Mouse (Mus musculus): ENCODE measurements around the gene Zfp747. TPM values are rescaled to one million over a fixed set of nuclear protein-coding genes. Genes with fewer than 3 reads are reported as not detected.
"Not testable (repeated sequence)": the region's sequence is repeated elsewhere in the genome, so short reads cannot be mapped to it uniquely, and the experiment has no call there.

Gene Zfp747
- 9.0 and 10.2 TPM in 2 replicates for polyA plus RNA-seq (2016; fragmentation: Nextera tagmentation; extraction: Ambion mirVana)

DNA sequence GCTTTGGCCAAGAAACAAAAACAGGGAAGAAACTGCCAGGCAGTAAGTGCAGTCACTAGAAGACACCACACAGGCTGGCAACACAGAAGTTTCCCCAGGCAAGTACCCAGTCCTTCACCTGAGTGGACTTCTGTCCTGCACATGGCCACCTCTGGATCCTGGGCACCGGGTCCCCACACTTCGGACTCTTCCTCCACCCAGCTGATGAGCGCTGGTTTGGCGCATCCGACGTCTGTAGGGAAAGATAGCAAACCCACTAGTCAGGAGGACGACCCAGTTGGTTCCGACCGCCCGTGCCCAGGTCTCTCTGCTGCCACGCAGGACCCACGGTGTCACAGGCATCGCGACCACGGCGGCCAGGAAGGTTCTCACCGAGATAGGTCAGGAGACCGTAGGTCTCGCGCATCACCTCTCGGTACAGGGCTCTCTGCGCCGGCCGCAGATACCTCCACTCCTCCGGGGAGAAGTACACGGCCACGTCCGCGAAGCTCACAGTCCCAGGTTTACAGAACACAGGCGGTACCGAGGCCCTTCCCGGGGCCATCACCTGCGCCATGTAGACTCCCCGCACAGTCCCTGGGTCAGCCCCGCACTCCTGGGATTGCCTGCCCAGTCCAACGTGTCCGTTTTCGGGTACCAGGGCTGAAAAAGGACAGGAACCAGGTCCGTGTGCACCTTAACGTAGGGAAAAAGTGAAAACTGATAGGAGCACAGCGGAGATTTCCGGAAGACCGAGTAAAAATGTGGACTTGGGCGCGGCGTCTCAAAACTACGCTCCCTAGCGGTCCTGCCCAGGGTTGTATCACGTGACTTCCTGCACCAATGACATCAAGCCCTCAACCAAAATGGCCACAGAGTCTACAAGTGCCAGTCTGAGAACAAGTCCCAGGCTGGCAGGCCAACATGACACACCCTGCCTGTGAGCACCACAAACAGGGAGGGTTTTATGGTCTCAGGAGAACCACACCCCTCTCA is at the start of gene Zfp747:
TSS of gene Zfp747 (minus strand) at position 780 of the 975 bp plus-strand sequence.
- peak within 1 kb of the TSS; percentile 77 for H3K4me3 ChIP-seq
- peak within 1 kb of the TSS; percentile 73 for H3K4me2 ChIP-seq (replicated peaks)
- peaks cover 13% of the 10 kb centered on the region for H3K36me3 ChIP-seq
- not testable (repeated sequence) for H3K4me1 ChIP-seq; H3K27me3 ChIP-seq; H3K27ac ChIP-seq (replicated peaks); H3K9me3 ChIP-seq
- peak within 1 kb of the TSS; percentile 77 for H3K9ac ChIP-seq (replicated peaks)
- 2% methylated on average over 49 of the region's 49 CpGs for WGBS
- peak; percentile 92 for ATAC-seq (ENCODE audit: low FRiP score, low read depth)

DNA sequence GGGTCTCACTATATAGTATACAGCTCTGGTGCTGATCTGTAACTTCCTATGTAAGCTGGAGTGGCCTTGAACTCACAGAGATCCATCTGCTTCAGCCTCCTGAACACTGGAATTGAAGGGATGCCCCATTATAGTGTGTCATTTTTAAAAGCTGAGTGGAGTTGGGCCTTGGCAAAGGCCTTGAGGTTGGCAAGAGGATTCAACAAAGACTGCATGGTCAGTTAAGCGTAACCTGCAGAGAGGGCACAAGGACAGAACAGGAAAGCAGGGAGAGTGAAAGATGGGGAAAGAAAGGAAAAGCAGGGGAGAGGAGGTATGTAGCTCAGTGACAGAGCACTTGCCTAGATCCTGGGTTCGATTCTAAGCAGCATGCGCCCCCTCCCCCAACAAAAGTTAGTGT is 49.4 kb upstream of the Zfp747 start:
- no peak overlapping the region for H3K4me3 ChIP-seq
- no peaks in the 10 kb centered on the region for H3K36me3 ChIP-seq
- H3K4me2 ChIP-seq (replicated peaks), result no peak overlapping the region
- no peaks in the 10 kb centered on the region for H3K9me3 ChIP-seq
- H3K27me3 ChIP-seq, result peaks cover 22% of the 10 kb centered on the region
- H3K4me1 ChIP-seq, result peaks cover 14% of the 10 kb centered on the region
- H3K9ac ChIP-seq (replicated peaks), result no peak overlapping the region
- no peak overlapping the region for H3K27ac ChIP-seq (replicated peaks)
- no peak for ATAC-seq (ENCODE audit: low FRiP score, low read depth)
- WGBS, result 88% methylated on average over 3 of the region's 3 CpGs

DNA sequence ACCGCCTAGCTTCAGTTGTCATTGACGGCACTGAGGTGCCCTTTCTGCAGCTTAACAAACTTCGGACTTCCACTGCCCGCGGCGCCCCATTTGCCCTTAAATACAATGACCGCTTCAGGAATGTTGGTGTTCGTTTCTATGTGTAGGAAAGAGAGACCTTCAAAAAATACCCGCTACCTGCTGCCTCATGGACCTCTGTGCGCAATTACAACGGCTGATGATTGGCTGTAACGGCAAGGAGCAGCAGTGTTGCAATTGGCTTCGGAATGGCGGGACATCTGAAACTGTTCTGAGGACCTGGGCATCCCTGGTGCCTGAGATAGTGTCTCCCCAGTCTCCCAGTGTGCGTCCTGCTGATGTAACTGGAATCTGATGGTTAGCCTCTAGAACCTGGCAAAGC is 46.4 kb upstream of the Zfp747 start:
- 0 out of 2 replicates have a peak overlapping the region, but pooled peaks have one; percentile 69 for H3K27ac ChIP-seq (replicated peaks)
- H3K9ac ChIP-seq (replicated peaks), result peak overlapping the region; percentile 85
- 4% methylated on average over 15 of the region's 15 CpGs for WGBS
- peak overlapping the region; percentile 95 for H3K4me2 ChIP-seq (replicated peaks)
- peaks cover 21% of the 10 kb centered on the region for H3K36me3 ChIP-seq
- peaks cover 14% of the 10 kb centered on the region for H3K4me1 ChIP-seq
- no peaks in the 10 kb centered on the region for H3K9me3 ChIP-seq
- H3K4me3 ChIP-seq, result peak overlapping the region; percentile 76
- peak; percentile 63 for ATAC-seq (ENCODE audit: low FRiP score, low read depth)
- peaks cover 22% of the 10 kb centered on the region for H3K27me3 ChIP-seq

- Histone ChIP-seq H3K9me3 (no peaks in the 10 kb centered on the region), H3K9ac (replicated peaks) (peak within 1 kb of the TSS; percentile 85), H3K36me3 (peaks cover 22% of the 10 kb centered on the region), H3K4me2 (replicated peaks) (peak within 1 kb of the TSS; percentile 95), H3K27ac (replicated peaks) (peak within 1 kb of the TSS; percentile 69; the same call in 1 of the 2 replicates), H3K4me1 (peaks cover 14% of the 10 kb centered on the region), H3K4me3 (peak within 1 kb of the TSS; percentile 76), H3K27me3 (peaks cover 22% of the 10 kb centered on the region)
- under 1% methylated on average over 48 of the region's 48 CpGs for WGBS
- ATAC-seq (ENCODE audit: low FRiP score, low read depth), result peak; percentile 96
These were observed 45.7 kb upstream of the Zfp747 start, which contains the start of gene Zfp688 for GRCm38 (mm10) chr7:127421388-127422191. Zfp688 (minus strand) TSS chr7:127422068.

GRCm38 (mm10) chr7:127411418-127411817 is 35.6 kb upstream of the Zfp747 start:
- 0 out of 2 replicates have a peak, but pooled peaks cover 2% of the 10 kb centered on the region for H3K9me3 ChIP-seq

DNA sequence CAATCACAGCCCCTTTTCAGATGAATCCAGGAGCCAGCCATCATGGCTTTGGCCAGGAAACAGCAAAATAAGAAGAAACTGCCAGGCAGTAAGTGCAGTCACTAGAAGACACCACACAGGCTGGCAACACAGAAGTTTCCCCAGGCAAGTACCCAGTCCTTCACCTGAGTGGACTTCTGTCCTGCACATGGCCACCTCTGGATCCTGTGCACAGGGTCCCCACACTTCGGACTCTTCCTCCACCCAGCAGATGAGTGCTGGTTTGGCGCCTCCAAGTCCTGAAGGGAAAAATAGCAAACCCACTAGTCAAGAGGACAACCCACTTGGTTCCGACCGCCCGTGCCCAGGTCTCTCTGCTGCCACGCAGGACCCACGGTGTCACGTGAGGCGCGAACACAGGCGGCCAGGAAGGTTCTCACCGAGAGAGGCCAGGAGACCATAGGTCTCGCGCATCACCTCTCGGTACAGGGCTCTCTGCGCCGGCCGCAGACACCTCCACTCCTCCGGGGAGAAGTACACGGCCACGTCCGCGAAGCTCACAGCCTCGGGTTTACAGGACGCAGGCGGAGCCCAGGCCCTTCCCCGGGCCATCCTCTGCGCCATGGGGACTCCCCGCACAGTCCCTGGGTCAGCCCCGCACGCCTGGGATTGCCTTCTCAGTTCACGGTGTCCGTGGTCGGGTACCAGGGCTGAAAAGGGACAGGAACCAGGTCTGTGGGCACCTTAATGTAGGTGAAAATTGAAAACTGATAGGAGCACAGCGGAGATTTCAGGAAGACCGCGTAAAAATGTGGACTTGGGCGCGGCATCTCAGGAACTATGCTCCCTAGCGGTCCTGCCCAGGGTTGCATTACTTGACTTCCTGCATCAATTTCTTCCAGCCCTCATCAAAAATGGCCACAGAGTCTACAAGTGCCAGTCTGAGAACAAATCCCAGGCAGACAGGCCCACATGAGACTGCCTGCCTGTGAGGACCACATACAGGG is 30.4 kb upstream of the Zfp747 start, which contains the start of gene Zfp764:
TSS of gene Zfp764 (minus strand) at position 821 of the 986 bp plus-strand sequence.
- H3K4me1 ChIP-seq, H3K9me3 ChIP-seq, H3K36me3 ChIP-seq, H3K27me3 ChIP-seq: not testable (repeated sequence)
- H3K4me3 ChIP-seq, result peak within 1 kb of the TSS; percentile 57
- peak within 1 kb of the TSS; percentile 91 for H3K4me2 ChIP-seq (replicated peaks)
- H3K9ac ChIP-seq (replicated peaks), result peak within 1 kb of the TSS; percentile 83
- peak; percentile 86 for ATAC-seq (ENCODE audit: low FRiP score, low read depth)
- WGBS, result 7% methylated on average over 40 of the region's 40 CpGs
- H3K27ac ChIP-seq (replicated peaks), result peak within 1 kb of the TSS; percentile 66; the same call in 1 of the 2 replicates

More at GRCm38 (mm10) chr7:127411418-127411817, 35.6 kb upstream of the Zfp747 start:
- H3K4me2 ChIP-seq (replicated peaks), result no peak overlapping the region
- no peaks in the 10 kb centered on the region for H3K36me3 ChIP-seq
- no peak overlapping the region for H3K27ac ChIP-seq (replicated peaks)
- 0 out of 2 replicates have a peak, but pooled peaks cover 10% of the 10 kb centered on the region for H3K27me3 ChIP-seq
- H3K9ac ChIP-seq (replicated peaks), result no peak overlapping the region
- ATAC-seq (ENCODE audit: low FRiP score, low read depth), result no peak
- H3K4me1 ChIP-seq, result 0 out of 2 replicates have a peak, but pooled peaks cover under 1% of the 10 kb centered on the region
- no peak overlapping the region for H3K4me3 ChIP-seq
- WGBS, result 79% methylated on average over 2 of the region's 2 CpGs

DNA sequence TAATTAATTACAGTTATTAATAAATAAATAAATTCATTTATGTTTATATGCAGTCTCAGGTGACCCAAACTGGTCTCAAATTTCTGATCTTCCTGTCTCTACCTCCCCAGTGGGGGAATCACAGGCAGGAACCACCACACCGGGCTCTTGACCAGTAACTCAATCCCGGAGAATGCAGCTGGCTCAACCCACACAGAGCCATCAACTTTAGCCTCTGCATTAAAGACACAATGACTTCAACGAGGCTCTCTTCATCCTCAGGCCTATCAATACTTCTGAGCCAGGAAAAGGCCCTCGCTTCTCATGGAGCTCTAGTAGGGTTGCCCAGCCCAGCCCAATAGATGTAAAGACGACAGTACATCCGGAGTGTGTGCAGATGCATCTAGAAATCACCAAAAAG is 28.3 kb upstream of the Zfp747 start:
- not testable (repeated sequence) for H3K27me3 ChIP-seq; H3K36me3 ChIP-seq; H3K4me1 ChIP-seq; H3K9ac ChIP-seq (replicated peaks); ATAC-seq (ENCODE audit: low FRiP score, low read depth); H3K4me3 ChIP-seq; H3K27ac ChIP-seq (replicated peaks); H3K9me3 ChIP-seq; H3K4me2 ChIP-seq (replicated peaks)
- WGBS, result 96% methylated on average over 6 of the region's 6 CpGs

DNA sequence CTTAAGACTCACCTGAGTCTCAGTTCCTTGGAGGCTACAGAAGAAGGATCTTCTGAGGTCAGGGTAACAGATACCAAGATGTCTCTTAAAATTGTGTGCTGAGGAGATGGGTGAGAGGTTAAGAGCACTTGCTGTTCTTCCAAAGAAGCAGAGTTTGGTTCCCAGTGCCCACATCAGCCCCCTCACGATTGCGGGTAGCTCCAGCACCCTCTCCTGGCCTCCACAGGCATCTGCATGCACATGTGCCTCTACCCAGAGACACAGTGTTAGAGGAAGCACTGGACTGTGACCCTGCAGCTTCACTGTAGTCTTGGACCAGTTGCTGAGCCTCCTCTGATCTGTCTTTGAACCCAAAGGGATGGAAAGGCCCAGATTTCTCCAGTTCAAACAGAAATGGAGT is 27.1 kb upstream of the Zfp747 start:
- Histone ChIP-seq H3K9me3 (no peaks in the 10 kb centered on the region), H3K4me2 (replicated peaks) (no peak overlapping the region), H3K27ac (replicated peaks) (no peak overlapping the region), H3K4me3 (no peak overlapping the region), H3K36me3 (no peaks in the 10 kb centered on the region), H3K4me1 (peaks cover 7% of the 10 kb centered on the region; the same call in 1 of the 2 replicates), H3K9ac (replicated peaks) (no peak overlapping the region), H3K27me3 (no peaks in the 10 kb centered on the region)
- 32% methylated on average over 2 of the region's 2 CpGs for WGBS
- ATAC-seq (ENCODE audit: low FRiP score, low read depth), result no peak

GRCm38 (mm10) chr7:127400355-127400754 is 24.5 kb upstream of the Zfp747 start:
- H3K36me3 ChIP-seq, result no peaks in the 10 kb centered on the region
- H3K4me1 ChIP-seq, result no peaks in the 10 kb centered on the region
- no peak overlapping the region for H3K9ac ChIP-seq (replicated peaks)
- H3K27me3 ChIP-seq, result no peaks in the 10 kb centered on the region; the same call in 1 of the 2 replicates
- no peak overlapping the region for H3K4me2 ChIP-seq (replicated peaks)
- H3K27ac ChIP-seq (replicated peaks), result no peak overlapping the region
- H3K4me3 ChIP-seq, result no peak overlapping the region
- ATAC-seq (ENCODE audit: low FRiP score, low read depth), result no peak
- WGBS, result 69% methylated on average over 3 of the region's 3 CpGs
- no peaks in the 10 kb centered on the region for H3K9me3 ChIP-seq

DNA sequence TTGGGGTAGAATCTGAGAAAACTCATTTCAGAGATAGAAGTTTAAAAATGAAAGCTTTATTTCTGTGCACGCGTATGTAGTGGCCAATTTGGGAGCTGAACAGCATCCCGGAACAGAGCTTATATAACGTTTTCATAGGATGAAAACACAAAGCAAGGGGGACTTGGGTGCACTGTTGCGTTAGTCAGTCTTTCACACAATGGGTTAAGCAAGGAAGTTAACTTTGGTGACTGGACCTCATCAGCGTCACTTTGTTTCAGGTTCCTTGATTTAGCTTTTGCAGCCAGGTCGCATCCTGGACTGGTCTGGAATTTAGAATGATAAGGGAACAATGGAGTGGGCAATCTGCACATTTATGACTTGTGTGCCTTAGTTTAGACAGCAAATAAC is 18.1 kb upstream of the Zfp747 start:
- Histone ChIP-seq H3K4me1 (peaks cover 14% of the 10 kb centered on the region), H3K9ac (replicated peaks) (peak overlapping the region; percentile 88), H3K4me3 (peak overlapping the region; percentile 70), H3K9me3 (no peaks in the 10 kb centered on the region), H3K27ac (replicated peaks) (peak overlapping the region; percentile 40; the same call in 1 of the 2 replicates), H3K27me3 (no peaks in the 10 kb centered on the region; the same call in 1 of the 2 replicates), H3K36me3 (peaks cover 5% of the 10 kb centered on the region; the same call in 1 of the 2 replicates), H3K4me2 (replicated peaks) (peak overlapping the region; percentile 86)
- WGBS, result 30% methylated on average over 7 of the region's 7 CpGs
- peak; percentile 50; the same call in 1 of the 2 replicates for ATAC-seq (ENCODE audit: low FRiP score, low read depth)
